Mouse (Mus musculus) yolk sac, embryonic 10.5 days (tissue): ENCODE data around the gene Trmt1.

Experiments used
- DNase-seq: peaks from one replicate; pipeline ENCODE4 v3.0.0-alpha.2; 2017; ENCODE audit warnings: low spot score

Gene Trmt1

GRCm38 (mm10) chr8:84686191-84687002 is at the start of gene Trmt1:
Trmt1 (plus strand) TSS chr8:84686307.
- DNase-seq = no peak

GRCm38 (mm10) chr8:84637946-84638554 is 48.1 kb upstream of the Trmt1 start:
- no peak for DNase-seq

- no peak for DNase-seq
These were observed 47.4 kb upstream of the Trmt1 start for GRCm38 (mm10) chr8:84638555-84639161.

GRCm38 (mm10) chr8:84639162-84640009 is 46.7 kb upstream of the Trmt1 start:
- DNase-seq = peak; percentile 85

- no peak for DNase-seq
These were observed 46.0 kb upstream of the Trmt1 start for GRCm38 (mm10) chr8:84640010-84640588.

GRCm38 (mm10) chr8:84640617-84641294 is 45.4 kb upstream of the Trmt1 start:
- DNase-seq = no peak

GRCm38 (mm10) chr8:84641578-84642361 is 44.3 kb upstream of the Trmt1 start:
- no peak for DNase-seq

GRCm38 (mm10) chr8:84643019-84643418 is 43.1 kb upstream of the Trmt1 start:
- no peak for DNase-seq

- no peak for DNase-seq
These were observed 39.3 kb upstream of the Trmt1 start for GRCm38 (mm10) chr8:84646800-84647199.

- DNase-seq = peak; percentile 64
These were observed 38.6 kb upstream of the Trmt1 start for GRCm38 (mm10) chr8:84647461-84647901.

- DNase-seq = peak; percentile 49
These were observed 35.9 kb upstream of the Trmt1 start for GRCm38 (mm10) chr8:84650213-84650612.

- DNase-seq = no peak
These were observed 32.9 kb upstream of the Trmt1 start for GRCm38 (mm10) chr8:84653092-84653631.

- no peak for DNase-seq
These were observed 31.5 kb upstream of the Trmt1 start for GRCm38 (mm10) chr8:84654597-84654996.

- DNase-seq = peak; percentile 79
These were observed 30.5 kb upstream of the Trmt1 start for GRCm38 (mm10) chr8:84655336-84656190.

GRCm38 (mm10) chr8:84656191-84656525 is 29.9 kb upstream of the Trmt1 start:
- peak; percentile 66 for DNase-seq

GRCm38 (mm10) chr8:84656641-84657126 is 29.4 kb upstream of the Trmt1 start:
- DNase-seq = peak; percentile 93

- DNase-seq = no peak
These were observed 28.9 kb upstream of the Trmt1 start for GRCm38 (mm10) chr8:84657203-84657602.

- no peak for DNase-seq
These were observed 28.4 kb upstream of the Trmt1 start for GRCm38 (mm10) chr8:84657680-84658079.

GRCm38 (mm10) chr8:84658951-84659350 is 27.2 kb upstream of the Trmt1 start:
- DNase-seq = no peak
